Comparison of ENCODE assay signal across 18 mouse cellular contexts in the genomic region with DNA sequence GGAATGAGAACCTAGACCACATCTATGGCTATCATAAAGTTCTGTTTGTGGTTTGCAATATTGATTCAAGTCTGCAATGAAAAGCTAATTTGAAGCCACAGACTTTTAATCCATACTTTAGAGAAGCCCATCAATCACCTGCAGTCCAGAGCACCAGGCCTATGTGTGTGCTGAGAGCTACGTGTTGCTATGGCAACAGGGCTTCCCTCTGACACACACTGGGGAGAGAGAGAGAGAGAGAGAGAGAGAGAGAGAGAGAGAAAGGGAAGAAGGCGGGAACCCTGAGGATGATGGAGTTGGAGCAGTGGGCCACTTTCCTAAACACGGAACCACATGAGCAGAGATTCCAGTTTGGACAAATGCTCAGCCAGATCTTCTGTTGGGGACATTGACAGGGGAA. TPM values are rescaled to one million over a fixed set of nuclear protein-coding genes. Genes with fewer than 3 reads are reported as not detected.
DNase-seq lines count a peak whose midpoint lies in the region; ATAC-seq and TF ChIP-seq lines count a peak whose summit lies in the region.
"Had no signal": no experiment of that assay in that cellular context is flagged by ENCODE, and none has a peak within 500 bp of the region (broad histone marks: within the 10 kb centered on the region; RNA-seq: fewer than 3 reads in every experiment).

No protein-coding gene starts in this region.

- ATAC-seq in forebrain, embryonic 12.5 days (ENCODE audit: low FRiP score), result 0 out of 2 replicates have a peak, but pooled peaks have one; percentile 49
- ATAC-seq in forebrain, embryonic 11.5 days (replicated peaks; ENCODE audit: low FRiP score), result no peak
- peak; percentile 71; the same call in 1 of the 2 replicates for ATAC-seq in hindbrain, embryonic 15.5 days (ENCODE audit: low FRiP score, low read depth)
- ATAC-seq in midbrain, embryonic 16.5 days, result peak; percentile 84; the same call in 1 of the 2 replicates
- ATAC-seq: Patski had no signal

- no peak for TF ChIP-seq CTCF in cerebellum, adult 2 months (IDR thresholded peaks at IDR 0.05; ENCODE audit: borderline replicate concordance, insufficient read depth, low read depth, low read length)

- no peak overlapping the region for H3K9ac ChIP-seq in forebrain, embryonic 12.5 days
- H3K9ac ChIP-seq in forebrain, embryonic 11.5 days (ENCODE audit: low read length), result no peak overlapping the region
- no peak overlapping the region for H3K9ac ChIP-seq in hindbrain, embryonic 15.5 days
- H3K9ac ChIP-seq in midbrain, embryonic 16.5 days (ENCODE audit: low read depth, low read length), result no peak overlapping the region
- H3K9ac ChIP-seq: limb, embryonic 12.5 days had no signal

- peaks cover 8% of the 10 kb centered on the region; the same call in 1 of the 2 replicates for H3K4me1 ChIP-seq in forebrain, embryonic 12.5 days
- H3K4me1 ChIP-seq in forebrain, embryonic 11.5 days (replicated peaks; ENCODE audit: control insufficient read depth, insufficient read depth, low read length), result no peaks in the 10 kb centered on the region
- peaks cover 14% of the 10 kb centered on the region for H3K4me1 ChIP-seq in hindbrain, embryonic 15.5 days (replicated peaks)
- peaks cover 10% of the 10 kb centered on the region; the same call in 1 of the 2 replicates for H3K4me1 ChIP-seq in midbrain, embryonic 16.5 days (ENCODE audit: control insufficient read depth, insufficient read depth, low read length)
- 0 out of 2 replicates have a peak, but pooled peaks cover 3% of the 10 kb centered on the region for H3K4me1 ChIP-seq in cerebellum, adult 2 months (ENCODE audit: control insufficient read depth, insufficient read depth, low read length)
- H3K4me1 ChIP-seq: limb, embryonic 12.5 days had no signal

- H3K4me2 ChIP-seq in forebrain, embryonic 12.5 days, result no peak overlapping the region
- H3K4me2 ChIP-seq in forebrain, embryonic 11.5 days (ENCODE audit: low read depth, low read length, severe bottlenecking), result no peak overlapping the region
- H3K4me2 ChIP-seq in hindbrain, embryonic 15.5 days, result no peak overlapping the region
- H3K4me2 ChIP-seq in midbrain, embryonic 16.5 days (ENCODE audit: low read length), result no peak overlapping the region
- H3K4me2 ChIP-seq: limb, embryonic 12.5 days had no signal

- no peak for DNase-seq in forebrain, embryonic 11.5 days (ENCODE audit: low spot score)
- peak; percentile 14 for DNase-seq in embryo, embryonic 9.5 days (ENCODE audit: extremely low spot score)
- DNase-seq in cerebellum, postnatal 4 days (ENCODE audit: low spot score in 2 of 2), result no peak
- DNase-seq in cerebellum, adult 2 months, result no peak
- no peak for DNase-seq in heart, postnatal 25 days (ENCODE audit: low spot score)
- DNase-seq: cerebellum, postnatal 10 days; heart, adult 2 months; heart, postnatal 10 days; kidney, adult 18-20 months; lung, postnatal 36 days; spleen, adult 18-20 months had no signal

- H3K27ac ChIP-seq in forebrain, embryonic 12.5 days, result no peak overlapping the region
- no peak overlapping the region for H3K27ac ChIP-seq in forebrain, embryonic 11.5 days (ENCODE audit: low read depth, low read length)
- peak overlapping the region; percentile 39; the same call in 1 of the 2 replicates for H3K27ac ChIP-seq in hindbrain, embryonic 15.5 days (replicated peaks)
- H3K27ac ChIP-seq in midbrain, embryonic 16.5 days (ENCODE audit: low read length), result 0 out of 2 replicates have a peak overlapping the region, but pooled peaks have one; percentile 26
- H3K27ac ChIP-seq in cerebellum, adult 2 months (ENCODE audit: insufficient read depth, low read length), result no peak overlapping the region
- H3K27ac ChIP-seq: heart, adult 2 months; limb, embryonic 12.5 days had no signal

- 0 out of 2 replicates have a peak, but pooled peaks cover 3% of the 10 kb centered on the region for H3K27me3 ChIP-seq in forebrain, embryonic 12.5 days
- H3K27me3 ChIP-seq in forebrain, embryonic 11.5 days (ENCODE audit: control insufficient read depth, insufficient read depth, low read length), result no peaks in the 10 kb centered on the region
- no peaks in the 10 kb centered on the region for H3K27me3 ChIP-seq in hindbrain, embryonic 15.5 days
- no peaks in the 10 kb centered on the region for H3K27me3 ChIP-seq in midbrain, embryonic 16.5 days (ENCODE audit: control insufficient read depth, insufficient read depth, low read depth, low read length)
- H3K27me3 ChIP-seq in cerebellum, adult 2 months (ENCODE audit: control insufficient read depth, insufficient read depth, low read length), result no peaks in the 10 kb centered on the region
- H3K27me3 ChIP-seq: CH12.LX; limb, embryonic 12.5 days; Patski had no signal

- no peak overlapping the region for H3K4me3 ChIP-seq in forebrain, embryonic 12.5 days (replicated peaks)
- H3K4me3 ChIP-seq in forebrain, embryonic 11.5 days (ENCODE audit: low read depth, low read length), result no peak overlapping the region
- H3K4me3 ChIP-seq in hindbrain, embryonic 15.5 days, result no peak overlapping the region
- H3K4me3 ChIP-seq in midbrain, embryonic 16.5 days (ENCODE audit: low read depth, low read length), result no peak overlapping the region
- H3K4me3 ChIP-seq in cerebellum, adult 2 months (replicated peaks; ENCODE audit: insufficient read depth, low read depth, low read length), result no peak overlapping the region
- H3K4me3 ChIP-seq: heart, adult 2 months; limb, embryonic 12.5 days; myocyte had no signal

- H3K36me3 ChIP-seq in forebrain, embryonic 12.5 days (replicated peaks), result no peaks in the 10 kb centered on the region
- no peaks in the 10 kb centered on the region for H3K36me3 ChIP-seq in forebrain, embryonic 11.5 days (ENCODE audit: control insufficient read depth, insufficient read depth, low read length)
- H3K36me3 ChIP-seq in hindbrain, embryonic 15.5 days, result no peaks in the 10 kb centered on the region
- no peaks in the 10 kb centered on the region for H3K36me3 ChIP-seq in midbrain, embryonic 16.5 days (ENCODE audit: control insufficient read depth, insufficient read depth, low read length)
- H3K36me3 ChIP-seq: limb, embryonic 12.5 days had no signal

- no peak for TF ChIP-seq POLR2A in cerebellum, adult 2 months (IDR thresholded peaks at IDR 0.05; ENCODE audit: borderline replicate concordance, insufficient read depth, low read length)

- no peaks in the 10 kb centered on the region for H3K9me3 ChIP-seq in forebrain, embryonic 12.5 days
- no peaks in the 10 kb centered on the region for H3K9me3 ChIP-seq in forebrain, embryonic 11.5 days (ENCODE audit: control insufficient read depth, low read length)
- H3K9me3 ChIP-seq in hindbrain, embryonic 15.5 days, result no peaks in the 10 kb centered on the region
- H3K9me3 ChIP-seq in midbrain, embryonic 16.5 days (replicated peaks; ENCODE audit: control insufficient read depth, low read length, poor library complexity, severe bottlenecking), result no peaks in the 10 kb centered on the region
- H3K9me3 ChIP-seq: limb, embryonic 12.5 days had no signal

- intact Hi-C loops in heart, postnatal 25 days (cut with DNase I), result no loop called here

- 35% methylated on average over 3 of the region's 3 CpGs for WGBS in forebrain, embryonic 12.5 days
- 52% methylated on average over 3 of the region's 3 CpGs for WGBS in forebrain, embryonic 11.5 days
- 21% methylated on average over 3 of the region's 3 CpGs for WGBS in hindbrain, embryonic 15.5 days
- WGBS in midbrain, embryonic 16.5 days, result 18% methylated on average over 3 of the region's 3 CpGs
- WGBS in cerebellum, adult 2 months, result 75% methylated on average over 3 of the region's 3 CpGs

RNA-seq across cellular contexts. Expression of a gene that starts 5.2 kb away (rescaled TPM):
- 0.17 and 0.23 TPM in 2 replicates for polyA plus RNA-seq in forebrain, embryonic 12.5 days (2016; fragmentation: Nextera tagmentation; extraction: Ambion mirVana)
- 0.73 and 0.83 TPM in 2 replicates for polyA plus RNA-seq in forebrain, embryonic 11.5 days (2014; fragmentation: Nextera tagmentation; extraction: Ambion mirVana)
- polyA plus RNA-seq in hindbrain, embryonic 15.5 days (2015; fragmentation: Nextera tagmentation; extraction: Ambion mirVana), result 0.17 TPM in 1 of 2 replicates, not detected in the other
- polyA plus RNA-seq in midbrain, embryonic 16.5 days (2015; fragmentation: Nextera tagmentation; extraction: Ambion mirVana), result 0.20 TPM in 1 of 2 replicates, not detected in the other
- polyA plus RNA-seq in cerebellum, adult 2 months (2012; rRNA removed), result 0.06 and 0.07 TPM in 2 replicates
- not detected for total RNA-seq in heart, postnatal 25 days (2021)
- total RNA-seq: heart, adult 2 months had no signal

RNA-seq across cellular contexts. Expression of a gene that starts 29.3 kb away (rescaled TPM):
- polyA plus RNA-seq in forebrain, embryonic 12.5 days (2016; fragmentation: Nextera tagmentation; extraction: Ambion mirVana), result 170 and 173 TPM in 2 replicates
- polyA plus RNA-seq in forebrain, embryonic 11.5 days (2014; fragmentation: Nextera tagmentation; extraction: Ambion mirVana), result 186 and 189 TPM in 2 replicates
- polyA plus RNA-seq in hindbrain, embryonic 15.5 days (2015; fragmentation: Nextera tagmentation; extraction: Ambion mirVana), result 145 and 148 TPM in 2 replicates
- polyA plus RNA-seq in midbrain, embryonic 16.5 days (2015; fragmentation: Nextera tagmentation; extraction: Ambion mirVana), result 139 and 147 TPM in 2 replicates
- polyA plus RNA-seq in cerebellum, adult 2 months (2012; rRNA removed), result 145 and 149 TPM in 2 replicates
- total RNA-seq in heart, postnatal 25 days (2021), result 100 to 1,000 TPM; 124 to 125 TPM

RNA-seq across cellular contexts. Expression of a gene that starts 34.5 kb away (rescaled TPM):
- 8.6 and 11.8 TPM in 2 replicates for polyA plus RNA-seq in forebrain, embryonic 12.5 days (2016; fragmentation: Nextera tagmentation; extraction: Ambion mirVana)
- 9.9 and 10.0 TPM in 2 replicates for polyA plus RNA-seq in forebrain, embryonic 11.5 days (2014; fragmentation: Nextera tagmentation; extraction: Ambion mirVana)
- polyA plus RNA-seq in hindbrain, embryonic 15.5 days (2015; fragmentation: Nextera tagmentation; extraction: Ambion mirVana), result 9.1 TPM in 2 replicates
- 9.2 and 10.2 TPM in 2 replicates for polyA plus RNA-seq in midbrain, embryonic 16.5 days (2015; fragmentation: Nextera tagmentation; extraction: Ambion mirVana)
- 5.4 and 5.8 TPM in 2 replicates for polyA plus RNA-seq in cerebellum, adult 2 months (2012; rRNA removed)
- under 1 TPM; 0.57 to 0.89 TPM for total RNA-seq in heart, postnatal 25 days (2021)

RNA-seq across cellular contexts. Expression of a gene that starts 52.4 kb away (rescaled TPM):
- 88.3 and 89.3 TPM in 2 replicates for polyA plus RNA-seq in forebrain, embryonic 12.5 days (2016; fragmentation: Nextera tagmentation; extraction: Ambion mirVana)
- polyA plus RNA-seq in forebrain, embryonic 11.5 days (2014; fragmentation: Nextera tagmentation; extraction: Ambion mirVana), result 109 and 110 TPM in 2 replicates
- polyA plus RNA-seq in hindbrain, embryonic 15.5 days (2015; fragmentation: Nextera tagmentation; extraction: Ambion mirVana), result 21.3 and 22.6 TPM in 2 replicates
- 12.5 and 14.1 TPM in 2 replicates for polyA plus RNA-seq in midbrain, embryonic 16.5 days (2015; fragmentation: Nextera tagmentation; extraction: Ambion mirVana)
- 1.8 and 2.3 TPM in 2 replicates for polyA plus RNA-seq in cerebellum, adult 2 months (2012; rRNA removed)
- total RNA-seq in heart, postnatal 25 days (2021), result under 1 TPM; 0.75 to 0.95 TPM

Comparison
In these comparisons a context has a peak if more than half of its experiments do, and no peak if none do; other contexts are left out.
1. H3K27ac ChIP-seq: peak in hindbrain, embryonic 15.5 days (single experiment) and midbrain, embryonic 16.5 days (single experiment); none in forebrain, embryonic 12.5 days (single experiment), forebrain, embryonic 11.5 days (single experiment) and cerebellum, adult 2 months (single experiment).